In the genomic region with DNA sequence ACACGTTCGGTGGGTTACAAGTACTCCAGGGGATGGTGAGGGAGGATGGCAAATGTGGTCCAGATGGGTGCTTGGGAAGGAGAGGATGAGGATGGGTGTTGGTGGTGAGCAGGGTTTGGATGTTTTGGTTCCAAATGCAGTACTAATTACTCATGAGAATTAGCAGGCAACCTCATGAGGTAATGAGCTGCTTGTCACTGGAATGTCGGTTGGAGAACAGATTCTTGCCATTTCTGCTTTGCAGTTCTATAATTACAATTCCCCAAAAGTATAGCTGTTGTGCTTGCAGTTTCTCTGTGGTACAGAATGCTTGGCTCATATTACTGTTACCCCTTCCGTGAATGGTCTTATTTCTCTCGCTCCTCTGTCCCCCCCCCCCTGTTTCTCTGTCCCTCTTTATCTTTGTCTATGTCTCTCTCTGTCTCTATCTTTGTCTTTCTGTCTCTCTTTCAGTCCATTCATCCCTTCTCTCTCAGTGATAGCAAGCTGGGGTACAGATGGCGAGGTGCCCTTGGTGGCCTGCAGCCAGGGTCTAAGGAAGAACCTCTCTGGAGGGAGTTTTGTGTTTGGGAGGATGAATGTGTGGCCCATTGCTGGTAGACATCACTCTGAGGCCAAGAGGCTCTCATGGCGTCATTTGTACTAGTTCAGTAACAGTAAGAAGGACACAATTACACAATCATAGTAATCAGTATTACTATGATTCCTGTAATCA, we compare ENCODE assay signal across 24 mouse cellular contexts.
DNase-seq lines count a peak whose midpoint lies in the region; ATAC-seq lines count a peak whose summit lies in the region.
"Had no signal": no experiment of that assay in that cellular context is flagged by ENCODE, and none has a peak within 500 bp of the region (broad histone marks: within the 10 kb centered on the region; RNA-seq: fewer than 3 reads in every experiment).

No protein-coding gene starts in this region.

- WGBS in midbrain, embryonic 11.5 days = 91% methylated on average over 7 of the region's 7 CpGs
- 93% methylated on average over 7 of the region's 7 CpGs for WGBS in midbrain, embryonic 16.5 days

- peak; percentile 55 to 67 for DNase-seq in cerebellum, postnatal 10 days
- DNase-seq in cerebellum, postnatal 36 days = no peak
- DNase-seq in frontal cortex, adult 2 months (ENCODE audit: extremely low spot score in 1 of 2, low spot score in 1 of 2) = no peak
- DNase-seq in midbrain, embryonic 11.5 days (ENCODE audit: low spot score, missing footprints) = peak; percentile 66
- DNase-seq: adrenal gland, adult 2 months; adrenal gland, postnatal 10 days; adrenal gland, postnatal 25 days; B cell, adult 2 months; cerebellum, adult 11 months; cerebellum, adult 18-20 months; cerebellum, adult 8-10 months; embryo, embryonic 11 days had no signal

- H3K9me3 ChIP-seq in midbrain, embryonic 11.5 days (ENCODE audit: control insufficient read depth, low read length) = no peaks in the 10 kb centered on the region
- no peaks in the 10 kb centered on the region for H3K9me3 ChIP-seq in midbrain, embryonic 16.5 days (replicated peaks; ENCODE audit: control insufficient read depth, low read length, poor library complexity, severe bottlenecking)
- H3K9me3 ChIP-seq: embryonic facial prominence, embryonic 13.5 days; embryonic facial prominence, embryonic 15.5 days; forebrain, embryonic 10.5 days; forebrain, embryonic 12.5 days; G1E had no signal

- no peak overlapping the region for H3K27ac ChIP-seq in midbrain, embryonic 11.5 days (ENCODE audit: low read depth, low read length)
- no peak overlapping the region for H3K27ac ChIP-seq in midbrain, embryonic 16.5 days (ENCODE audit: low read length)
- H3K27ac ChIP-seq: embryonic facial prominence, embryonic 13.5 days; embryonic facial prominence, embryonic 15.5 days; forebrain, embryonic 10.5 days; forebrain, embryonic 12.5 days had no signal

- peak; percentile 32; the same call in 1 of the 2 replicates for ATAC-seq in frontal cortex, adult (ENCODE audit: low TSS enrichment)
- ATAC-seq in midbrain, embryonic 11.5 days (ENCODE audit: low FRiP score) = no peak
- no peak for ATAC-seq in midbrain, embryonic 16.5 days
- ATAC-seq: CD4-positive, CD25-positive, alpha-beta regulatory T cell, adult 4 months; forebrain, embryonic 14.5 days; forebrain, embryonic 16.5 days had no signal

- H3K36me3 ChIP-seq in midbrain, embryonic 11.5 days (ENCODE audit: control insufficient read depth, insufficient read depth, low read length) = no peaks in the 10 kb centered on the region
- no peaks in the 10 kb centered on the region for H3K36me3 ChIP-seq in midbrain, embryonic 16.5 days (ENCODE audit: control insufficient read depth, insufficient read depth, low read length)
- H3K36me3 ChIP-seq: embryonic facial prominence, embryonic 13.5 days; embryonic facial prominence, embryonic 15.5 days; forebrain, embryonic 10.5 days; forebrain, embryonic 12.5 days; G1E had no signal

- H3K9ac ChIP-seq in midbrain, embryonic 11.5 days (ENCODE audit: low read length) = no peak overlapping the region
- no peak overlapping the region for H3K9ac ChIP-seq in midbrain, embryonic 16.5 days (ENCODE audit: low read depth, low read length)
- H3K9ac ChIP-seq: embryonic facial prominence, embryonic 13.5 days; embryonic facial prominence, embryonic 15.5 days; forebrain, embryonic 12.5 days had no signal

- no peaks in the 10 kb centered on the region for H3K27me3 ChIP-seq in midbrain, embryonic 11.5 days (ENCODE audit: control insufficient read depth, insufficient read depth, low read length)
- H3K27me3 ChIP-seq in midbrain, embryonic 16.5 days (ENCODE audit: control insufficient read depth, insufficient read depth, low read depth, low read length) = no peaks in the 10 kb centered on the region
- H3K27me3 ChIP-seq: CH12.LX; embryonic facial prominence, embryonic 13.5 days; embryonic facial prominence, embryonic 15.5 days; forebrain, embryonic 12.5 days had no signal

- H3K4me2 ChIP-seq in midbrain, embryonic 11.5 days = no peak overlapping the region
- H3K4me2 ChIP-seq in midbrain, embryonic 16.5 days (ENCODE audit: low read length) = no peak overlapping the region
- H3K4me2 ChIP-seq: embryonic facial prominence, embryonic 13.5 days; embryonic facial prominence, embryonic 15.5 days; forebrain, embryonic 12.5 days had no signal

- H3K4me3 ChIP-seq in midbrain, embryonic 11.5 days (ENCODE audit: low read depth, low read length) = no peak overlapping the region
- no peak overlapping the region for H3K4me3 ChIP-seq in midbrain, embryonic 16.5 days (ENCODE audit: low read depth, low read length)
- H3K4me3 ChIP-seq: embryonic facial prominence, embryonic 13.5 days; embryonic facial prominence, embryonic 15.5 days; erythroblast, embryonic 14.5 days; forebrain, embryonic 10.5 days; forebrain, embryonic 12.5 days had no signal

- peaks cover 10% of the 10 kb centered on the region; the same call in 1 of the 2 replicates for H3K4me1 ChIP-seq in midbrain, embryonic 11.5 days (ENCODE audit: control insufficient read depth, insufficient read depth, low read length)
- peaks cover 13% of the 10 kb centered on the region for H3K4me1 ChIP-seq in midbrain, embryonic 16.5 days (ENCODE audit: control insufficient read depth, insufficient read depth, low read length)

Comparison
In these comparisons a context has a peak if more than half of its experiments do, and no peak if none do; other contexts are left out.
1. DNase-seq: peak in cerebellum, postnatal 10 days (2 of 2) and midbrain, embryonic 11.5 days (single experiment); none in cerebellum, postnatal 36 days (0 of 2) and frontal cortex, adult 2 months (0 of 2).